10 mouse cellular contexts compared by ENCODE assay signal in the genomic region with DNA sequence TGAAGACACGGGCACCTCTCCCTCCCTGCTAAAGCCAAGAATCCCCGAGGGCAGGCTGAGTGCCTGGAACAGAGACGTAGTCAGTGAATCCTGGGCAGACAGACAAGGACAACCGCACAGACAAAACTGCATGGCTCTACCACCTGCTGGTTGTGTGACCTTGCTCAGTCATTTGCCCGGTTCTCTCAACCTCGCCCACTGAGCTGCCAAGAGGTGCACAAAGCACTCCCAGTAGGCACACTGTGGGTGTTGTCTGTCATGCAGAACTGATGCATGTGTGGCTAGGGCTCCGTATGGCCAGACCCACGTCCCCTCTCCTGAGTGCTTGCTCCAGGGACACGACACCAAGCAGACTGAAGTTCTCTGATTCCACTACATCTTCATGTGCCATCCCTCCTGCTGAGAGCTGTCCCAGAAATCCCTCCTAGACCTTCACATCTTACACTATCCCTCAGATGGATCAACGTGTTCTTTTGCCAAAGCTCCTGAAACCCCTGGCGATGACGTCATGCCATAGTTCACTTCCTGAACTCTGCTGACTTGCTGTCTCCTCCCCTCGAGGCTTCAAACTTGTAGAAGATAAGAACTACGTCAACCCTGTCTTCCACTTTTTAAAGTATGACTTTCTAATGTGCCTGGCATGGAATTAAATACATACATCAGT. TPM values are rescaled to one million over a fixed set of nuclear protein-coding genes. Genes with fewer than 3 reads are reported as not detected.
DNase-seq lines count a peak whose midpoint lies in the region; ATAC-seq and TF ChIP-seq lines count a peak whose summit lies in the region.
"Had no signal": no experiment of that assay in that cellular context is flagged by ENCODE, and none has a peak within 500 bp of the region (broad histone marks: within the 10 kb centered on the region; RNA-seq: fewer than 3 reads in every experiment).

No protein-coding gene starts in this region.

- H3K9ac ChIP-seq in hindbrain, embryonic 15.5 days, result no peak overlapping the region
- H3K9ac ChIP-seq in hindbrain, embryonic 12.5 days, result no peak overlapping the region
- no peak overlapping the region for H3K9ac ChIP-seq in neural tube, embryonic 13.5 days
- H3K9ac ChIP-seq in neural tube, embryonic 15.5 days (replicated peaks), result no peak overlapping the region

- no peak for TF ChIP-seq CTCF in embryonic fibroblast, embryonic 13.5 days (IDR thresholded peaks at IDR 0.05; ENCODE audit: borderline replicate concordance, insufficient read depth, low read length)
- no peak for TF ChIP-seq CTCF in left cerebral cortex, adult 2 months (IDR thresholded peaks at IDR 0.05)

- no peaks in the 10 kb centered on the region for H3K36me3 ChIP-seq in hindbrain, embryonic 15.5 days
- peaks cover 13% of the 10 kb centered on the region for H3K36me3 ChIP-seq in hindbrain, embryonic 12.5 days
- peaks cover 6% of the 10 kb centered on the region; the same call in 1 of the 2 replicates for H3K36me3 ChIP-seq in neural tube, embryonic 13.5 days
- 0 out of 2 replicates have a peak, but pooled peaks cover 10% of the 10 kb centered on the region for H3K36me3 ChIP-seq in neural tube, embryonic 15.5 days

- no peaks in the 10 kb centered on the region for H3K27me3 ChIP-seq in hindbrain, embryonic 15.5 days
- no peaks in the 10 kb centered on the region for H3K27me3 ChIP-seq in hindbrain, embryonic 12.5 days
- H3K27me3 ChIP-seq in neural tube, embryonic 13.5 days, result no peaks in the 10 kb centered on the region
- no peaks in the 10 kb centered on the region for H3K27me3 ChIP-seq in neural tube, embryonic 15.5 days (replicated peaks)
- H3K27me3 ChIP-seq: Patski had no signal

- no peak overlapping the region for H3K4me2 ChIP-seq in hindbrain, embryonic 15.5 days
- no peak overlapping the region for H3K4me2 ChIP-seq in hindbrain, embryonic 12.5 days (replicated peaks)
- H3K4me2 ChIP-seq in neural tube, embryonic 13.5 days, result no peak overlapping the region
- H3K4me2 ChIP-seq in neural tube, embryonic 15.5 days, result no peak overlapping the region

- H3K27ac ChIP-seq in hindbrain, embryonic 15.5 days (replicated peaks), result no peak overlapping the region
- no peak overlapping the region for H3K27ac ChIP-seq in hindbrain, embryonic 12.5 days
- H3K27ac ChIP-seq in neural tube, embryonic 13.5 days (replicated peaks), result 0 out of 2 replicates have a peak overlapping the region, but pooled peaks have one; percentile 4
- H3K27ac ChIP-seq in neural tube, embryonic 15.5 days (replicated peaks), result no peak overlapping the region
- H3K27ac ChIP-seq in embryonic fibroblast, embryonic 13.5 days (ENCODE audit: insufficient read depth, low read length), result 0 out of 2 replicates have a peak overlapping the region, but pooled peaks have one; percentile 45
- no peak overlapping the region for H3K27ac ChIP-seq in left cerebral cortex, adult 2 months

- H3K4me1 ChIP-seq in hindbrain, embryonic 15.5 days (replicated peaks), result no peaks in the 10 kb centered on the region
- H3K4me1 ChIP-seq in hindbrain, embryonic 12.5 days, result 0 out of 2 replicates have a peak, but pooled peaks cover 2% of the 10 kb centered on the region
- peaks cover 12% of the 10 kb centered on the region; the same call in 1 of the 2 replicates for H3K4me1 ChIP-seq in neural tube, embryonic 13.5 days (replicated peaks)
- peaks cover 9% of the 10 kb centered on the region; the same call in 1 of the 2 replicates for H3K4me1 ChIP-seq in neural tube, embryonic 15.5 days
- peaks cover 6% of the 10 kb centered on the region for H3K4me1 ChIP-seq in embryonic fibroblast, embryonic 13.5 days (ENCODE audit: control insufficient read depth, insufficient read depth, low read length)

- TF ChIP-seq POLR2A in embryonic fibroblast, embryonic 13.5 days (IDR thresholded peaks at IDR 0.05; ENCODE audit: low read depth, low read length), result no peak

- no peaks in the 10 kb centered on the region for H3K9me3 ChIP-seq in hindbrain, embryonic 15.5 days
- H3K9me3 ChIP-seq in hindbrain, embryonic 12.5 days (replicated peaks), result no peaks in the 10 kb centered on the region
- no peaks in the 10 kb centered on the region for H3K9me3 ChIP-seq in neural tube, embryonic 13.5 days
- H3K9me3 ChIP-seq in neural tube, embryonic 15.5 days (replicated peaks), result no peaks in the 10 kb centered on the region

- 0 out of 2 replicates have a peak, but pooled peaks have one; percentile 62 for ATAC-seq in hindbrain, embryonic 15.5 days (ENCODE audit: low FRiP score, low read depth)
- no peak for ATAC-seq in hindbrain, embryonic 12.5 days (ENCODE audit: low FRiP score)
- 0 out of 2 replicates have a peak, but pooled peaks have one; percentile 27 for ATAC-seq in neural tube, embryonic 13.5 days (ENCODE audit: low read depth)
- no peak for ATAC-seq in neural tube, embryonic 15.5 days (ENCODE audit: low FRiP score)
- ATAC-seq: Patski had no signal

- intact Hi-C loops in left cerebral cortex, adult 2 months (cut with DNase I), result no loop called here

- DNase-seq in left cerebral cortex, adult 2 months (ENCODE audit: extremely low spot score in 1 of 2, low spot score in 2 of 2), result no peak
- DNase-seq in thymus, postnatal 10 days (ENCODE audit: low spot score in 2 of 2), result no peak
- DNase-seq: thymus, postnatal 4 days had no signal

- 65% methylated on average over 14 of the region's 14 CpGs for WGBS in hindbrain, embryonic 15.5 days
- WGBS in hindbrain, embryonic 12.5 days, result 76% methylated on average over 14 of the region's 14 CpGs
- 82% methylated on average over 14 of the region's 14 CpGs for WGBS in neural tube, embryonic 13.5 days
- WGBS in neural tube, embryonic 15.5 days, result 77% methylated on average over 14 of the region's 14 CpGs

- H3K4me3 ChIP-seq in hindbrain, embryonic 15.5 days, result no peak overlapping the region
- H3K4me3 ChIP-seq in hindbrain, embryonic 12.5 days, result no peak overlapping the region
- H3K4me3 ChIP-seq in neural tube, embryonic 13.5 days, result no peak overlapping the region
- H3K4me3 ChIP-seq in neural tube, embryonic 15.5 days (replicated peaks), result no peak overlapping the region
- H3K4me3 ChIP-seq in embryonic fibroblast, embryonic 13.5 days (ENCODE audit: insufficient read depth, low read length), result no peak overlapping the region
- no peak overlapping the region for H3K4me3 ChIP-seq in left cerebral cortex, adult 2 months

RNA-seq across cellular contexts. Expression of a gene that starts 45.6 kb away (rescaled TPM):
- polyA plus RNA-seq in hindbrain, embryonic 15.5 days (2015; fragmentation: Nextera tagmentation; extraction: Ambion mirVana), result 9.1 and 9.5 TPM in 2 replicates
- 11.1 and 15.2 TPM in 2 replicates for polyA plus RNA-seq in hindbrain, embryonic 12.5 days (2016; fragmentation: Nextera tagmentation; extraction: Ambion mirVana)
- 10.5 and 11.0 TPM in 2 replicates for polyA plus RNA-seq in neural tube, embryonic 13.5 days (2015; fragmentation: Nextera tagmentation; extraction: Ambion mirVana)
- polyA plus RNA-seq in neural tube, embryonic 15.5 days (2015; fragmentation: Nextera tagmentation; extraction: Ambion mirVana), result 9.0 and 11.8 TPM in 2 replicates
- 23.2 and 30.0 TPM in 2 replicates for polyA plus RNA-seq in embryonic fibroblast, embryonic 13.5 days (2011; ENCODE audit: insufficient read length, low read depth, missing spikeins)
- 1 to 10 TPM; 4.4 to 6.7 TPM for total RNA-seq in left cerebral cortex, adult 2 months (2021)
- total RNA-seq: neutrophil, adult 5-6 weeks had no signal

Comparison
In these comparisons a context has a peak if more than half of its experiments do, and no peak if none do; other contexts are left out.
1. ATAC-seq: peak in hindbrain, embryonic 15.5 days (single experiment) and neural tube, embryonic 13.5 days (single experiment); none in hindbrain, embryonic 12.5 days (single experiment) and neural tube, embryonic 15.5 days (single experiment).
2. H3K27ac ChIP-seq: peak in neural tube, embryonic 13.5 days (single experiment) and embryonic fibroblast, embryonic 13.5 days (single experiment); none in hindbrain, embryonic 15.5 days (single experiment), hindbrain, embryonic 12.5 days (single experiment), neural tube, embryonic 15.5 days (single experiment) and left cerebral cortex, adult 2 months (single experiment).